Comparison of ENCODE assay signal across 8 mouse cellular contexts in genomic region chr2:132103265-132103664, GRCm38 (mm10). TPM values are rescaled to one million over a fixed set of nuclear protein-coding genes. Genes with fewer than 3 reads are reported as not detected.
DNase-seq lines count a peak whose midpoint lies in the region; ATAC-seq lines count a peak whose summit lies in the region.

No protein-coding gene starts in this region.

- H3K4me3 ChIP-seq in neural tube, embryonic 15.5 days (replicated peaks) = no peak overlapping the region
- H3K4me3 ChIP-seq in embryonic facial prominence, embryonic 13.5 days = no peak overlapping the region
- no peak overlapping the region for H3K4me3 ChIP-seq in limb, embryonic 11.5 days (ENCODE audit: low read depth, low read length)
- H3K4me3 ChIP-seq in stomach, embryonic 16.5 days (replicated peaks; ENCODE audit: low read length) = no peak overlapping the region

- no peak for ATAC-seq in neural tube, embryonic 15.5 days (ENCODE audit: low FRiP score)
- ATAC-seq in embryonic facial prominence, embryonic 13.5 days (ENCODE audit: insufficient number of reproducible peaks, insufficient read depth, low FRiP score, low TSS enrichment, low read depth) = no peak
- 0 out of 2 replicates have a peak, but pooled peaks have one; percentile 57 for ATAC-seq in limb, embryonic 11.5 days (ENCODE audit: insufficient number of reproducible peaks, low FRiP score, low TSS enrichment, low read depth)
- peak; percentile 40; the same call in 1 of the 2 replicates for ATAC-seq in stomach, embryonic 16.5 days (ENCODE audit: insufficient read depth, low FRiP score)

- peaks cover 27% of the 10 kb centered on the region for H3K4me1 ChIP-seq in neural tube, embryonic 15.5 days
- peaks cover 29% of the 10 kb centered on the region for H3K4me1 ChIP-seq in embryonic facial prominence, embryonic 13.5 days
- H3K4me1 ChIP-seq in limb, embryonic 11.5 days (ENCODE audit: control insufficient read depth, insufficient read depth, low read length) = peaks cover 4% of the 10 kb centered on the region
- H3K4me1 ChIP-seq in stomach, embryonic 16.5 days (ENCODE audit: control insufficient read depth, insufficient read depth, low read length) = peaks cover 20% of the 10 kb centered on the region

- peaks cover 18% of the 10 kb centered on the region for H3K36me3 ChIP-seq in neural tube, embryonic 15.5 days
- peaks cover 17% of the 10 kb centered on the region for H3K36me3 ChIP-seq in embryonic facial prominence, embryonic 13.5 days
- no peaks in the 10 kb centered on the region for H3K36me3 ChIP-seq in limb, embryonic 11.5 days (ENCODE audit: control insufficient read depth, insufficient read depth, low read length)
- H3K36me3 ChIP-seq in stomach, embryonic 16.5 days (ENCODE audit: control insufficient read depth, insufficient read depth, low read length) = no peaks in the 10 kb centered on the region

- H3K27me3 ChIP-seq in neural tube, embryonic 15.5 days (replicated peaks) = no peaks in the 10 kb centered on the region
- no peaks in the 10 kb centered on the region for H3K27me3 ChIP-seq in embryonic facial prominence, embryonic 13.5 days
- no peaks in the 10 kb centered on the region for H3K27me3 ChIP-seq in limb, embryonic 11.5 days (ENCODE audit: control insufficient read depth, insufficient read depth, low read length)
- H3K27me3 ChIP-seq in stomach, embryonic 16.5 days (ENCODE audit: control insufficient read depth, insufficient read depth, low read length) = no peaks in the 10 kb centered on the region

- DNase-seq in neural tube, embryonic 10.5 days (ENCODE audit: extremely low spot score, low spot score) = peak; percentile 45
- peak; percentile 64 for DNase-seq in limb, embryonic 11.5 days (ENCODE audit: low spot score)
- DNase-seq in spleen, postnatal 36 days (ENCODE audit: low spot score in 2 of 2) = no peak
- DNase-seq in gastrocnemius, postnatal 4 days (ENCODE audit: low spot score in 2 of 2) = no peak
- no peak for DNase-seq in spleen, postnatal 10 days (ENCODE audit: low spot score in 2 of 2)

- H3K4me2 ChIP-seq in neural tube, embryonic 15.5 days = no peak overlapping the region
- H3K4me2 ChIP-seq in embryonic facial prominence, embryonic 13.5 days = peak overlapping the region; percentile 22; the same call in 1 of the 2 replicates
- H3K4me2 ChIP-seq in limb, embryonic 11.5 days (ENCODE audit: low read depth, severe bottlenecking) = no peak overlapping the region
- H3K4me2 ChIP-seq in stomach, embryonic 16.5 days (ENCODE audit: low read depth, low read length) = peak overlapping the region; percentile 20; the same call in 1 of the 2 replicates

- no peak overlapping the region for H3K9ac ChIP-seq in neural tube, embryonic 15.5 days (replicated peaks)
- H3K9ac ChIP-seq in embryonic facial prominence, embryonic 13.5 days = no peak overlapping the region
- H3K9ac ChIP-seq in limb, embryonic 11.5 days (ENCODE audit: low read length) = no peak overlapping the region
- H3K9ac ChIP-seq in stomach, embryonic 16.5 days (ENCODE audit: low read length) = no peak overlapping the region

- no peaks in the 10 kb centered on the region for H3K9me3 ChIP-seq in neural tube, embryonic 15.5 days (replicated peaks)
- no peaks in the 10 kb centered on the region for H3K9me3 ChIP-seq in embryonic facial prominence, embryonic 13.5 days
- no peaks in the 10 kb centered on the region for H3K9me3 ChIP-seq in limb, embryonic 11.5 days (ENCODE audit: control insufficient read depth, low read length)
- no peaks in the 10 kb centered on the region for H3K9me3 ChIP-seq in stomach, embryonic 16.5 days (replicated peaks; ENCODE audit: control insufficient read depth, low read length)

- no peak overlapping the region for H3K27ac ChIP-seq in neural tube, embryonic 15.5 days (replicated peaks)
- no peak overlapping the region for H3K27ac ChIP-seq in embryonic facial prominence, embryonic 13.5 days
- H3K27ac ChIP-seq in limb, embryonic 11.5 days (replicated peaks; ENCODE audit: low read depth, low read length) = no peak overlapping the region
- H3K27ac ChIP-seq in stomach, embryonic 16.5 days (ENCODE audit: low read length) = 0 out of 2 replicates have a peak overlapping the region, but pooled peaks have one; percentile 3

- WGBS in neural tube, embryonic 15.5 days = 18% methylated on average over 8 of the region's 8 CpGs
- 7% methylated on average over 8 of the region's 8 CpGs for WGBS in embryonic facial prominence, embryonic 13.5 days
- 10% methylated on average over 8 of the region's 8 CpGs for WGBS in limb, embryonic 11.5 days
- WGBS in stomach, embryonic 16.5 days = 13% methylated on average over 8 of the region's 8 CpGs

RNA-seq across cellular contexts. Expression of gene Slc23a2, which starts 41.6 kb away (rescaled TPM):
- polyA plus RNA-seq in neural tube, embryonic 15.5 days (2015; fragmentation: Nextera tagmentation; extraction: Ambion mirVana) = 33.1 and 36.8 TPM in 2 replicates
- polyA plus RNA-seq in embryonic facial prominence, embryonic 13.5 days (2015; fragmentation: Nextera tagmentation; extraction: Ambion mirVana) = 14.8 and 17.1 TPM in 2 replicates
- 9.7 and 12.0 TPM in 2 replicates for polyA plus RNA-seq in limb, embryonic 11.5 days (2014; fragmentation: Nextera tagmentation; extraction: Ambion mirVana)
- polyA plus RNA-seq in stomach, embryonic 16.5 days (2015; fragmentation: Nextera tagmentation; extraction: Ambion mirVana) = 11.5 and 12.1 TPM in 2 replicates
- 10 to 100 TPM; 12.0 to 14.5 TPM for total RNA-seq in gastrocnemius, postnatal 4 days (2021)

Comparison
In these comparisons a context has a peak if more than half of its experiments do, and no peak if none do; other contexts are left out.
1. DNase-seq: peak in neural tube, embryonic 10.5 days (single experiment) and limb, embryonic 11.5 days (single experiment); none in spleen, postnatal 36 days (0 of 2), gastrocnemius, postnatal 4 days (0 of 2) and spleen, postnatal 10 days (0 of 2).
2. ATAC-seq: peak in limb, embryonic 11.5 days (single experiment) and stomach, embryonic 16.5 days (single experiment); none in neural tube, embryonic 15.5 days (single experiment) and embryonic facial prominence, embryonic 13.5 days (single experiment).
3. H3K4me2 ChIP-seq: peak in embryonic facial prominence, embryonic 13.5 days (single experiment) and stomach, embryonic 16.5 days (single experiment); none in neural tube, embryonic 15.5 days (single experiment) and limb, embryonic 11.5 days (single experiment).